Mouse (Mus musculus): ENCODE results near the gene Plscr1. TPM values are rescaled to one million over a fixed set of nuclear protein-coding genes. Genes with fewer than 3 reads are reported as not detected.

Gene Plscr1
- total and polyA plus RNA-seq, 3 experiments = 5.5 to 9.5 TPM; not detected in 1

- no peak for DNase-seq (ENCODE audit: low read depth, low spot score)
- TF ChIP-seq POLR2A (IDR thresholded peaks at IDR 0.05; ENCODE audit: control insufficient read depth in 1 of 2, insufficient read depth in 1 of 2, low read depth in 1 of 2, low read length in 2 of 2, poor library complexity in 1 of 2) = no peak
- TF ChIP-seq TBP (IDR thresholded peaks at IDR 0.05; ENCODE audit: low read depth, low read length) = no peak
- no peak for TF ChIP-seq CTCF (IDR thresholded peaks at IDR 0.05 in 2 of 3, conservative IDR thresholded peaks at IDR 0.05 in 1 of 3; ENCODE audit: control insufficient read depth in 1 of 3, insufficient read depth in 1 of 3, low read depth in 2 of 3, low read length in 3 of 3, poor library complexity in 1 of 3, severe bottlenecking in 1 of 3)
- TF ChIP-seq UBTF (IDR thresholded peaks at IDR 0.05; ENCODE audit: borderline replicate concordance, insufficient read depth, low read depth, low read length) = no peak
- no peak for TF ChIP-seq EP300 (IDR thresholded peaks at IDR 0.05; ENCODE audit: low read depth in 1 of 2, low read length in 2 of 2)
- no peak for TF ChIP-seq POLR2AphosphoS2 (IDR thresholded peaks at IDR 0.05; ENCODE audit: low read length)
- TF ChIP-seq ZKSCAN1 (IDR thresholded peaks at IDR 0.05; ENCODE audit: low read depth, low read length) = no peak
- TF ChIP-seq E2F4 (IDR thresholded peaks at IDR 0.05; ENCODE audit: borderline replicate concordance, low read depth, low read length) = no peak
- TF ChIP-seq ETS1 (IDR thresholded peaks at IDR 0.05; ENCODE audit: low read depth, low read length) = no peak
- no peak for TF ChIP-seq TCF12 (IDR thresholded peaks at IDR 0.05; ENCODE audit: low read depth, low read length)
- TF ChIP-seq NRF1 (IDR thresholded peaks at IDR 0.05; ENCODE audit: insufficient read depth, low read depth, low read length, poor library complexity, severe bottlenecking) = no peak
- no peak for TF ChIP-seq MAZ (IDR thresholded peaks at IDR 0.05; ENCODE audit: low read depth, low read length)
- no peak for TF ChIP-seq ZMIZ1 (IDR thresholded peaks at IDR 0.05; ENCODE audit: low read depth, low read length)
- TF ChIP-seq TAL1 (IDR thresholded peaks at IDR 0.05; ENCODE audit: low read length) = no peak
- TF ChIP-seq POLR2AphosphoS5 (IDR thresholded peaks at IDR 0.05; ENCODE audit: borderline replicate concordance, low read depth, low read length) = no peak
- TF ChIP-seq MYC (IDR thresholded peaks at IDR 0.05; ENCODE audit: low read depth, low read length) = no peak
- no peak for TF ChIP-seq MYB (IDR thresholded peaks at IDR 0.05; ENCODE audit: low read depth, low read length)
- TF ChIP-seq NELFE (IDR thresholded peaks at IDR 0.05; ENCODE audit: low read depth, low read length) = no peak
- H3K4me3 ChIP-seq (ENCODE audit: control insufficient read depth in 1 of 2, insufficient read depth in 1 of 2, low read depth in 2 of 2, low read length in 2 of 2) = no peak within 1 kb of the TSS
Measured at GRCm38 (mm10) chr9:92309077-92309476, 59.5 kb downstream of the Plscr1 start, which contains the start of gene 1700057G04Rik. 1700057G04Rik (plus strand) TSS chr9:92309377.

GRCm38 (mm10) chr9:92316791-92317190 lies 67.2 kb downstream of the Plscr1 start:
- Histone ChIP-seq H3K36me3 (ENCODE audit: control insufficient read depth in 1 of 2, insufficient read depth in 2 of 2, low read length in 2 of 2) (peaks cover 0 to 4% of the 10 kb centered on the region in 2 experiments; a peak in 2 of 4 replicates), H3K4me1 (ENCODE audit: control insufficient read depth in 1 of 2, insufficient read depth in 2 of 2, low read length in 2 of 2) (no peaks in the 10 kb centered on the region; a peak in 2 of 4 replicates), H3K9ac (ENCODE audit: control insufficient read depth, low read depth, low read length, poor library complexity, severe bottlenecking) (no peak overlapping the region), H3K9me3 (replicated peaks; ENCODE audit: insufficient read depth, low read length) (no peaks in the 10 kb centered on the region), H3K4me3 (ENCODE audit: control insufficient read depth in 1 of 2, insufficient read depth in 1 of 2, low read depth in 2 of 2, low read length in 2 of 2) (no peak overlapping the region), H3K79me2 (ENCODE audit: control insufficient read depth, insufficient read depth, low read length, poor library complexity) (no peaks in the 10 kb centered on the region), H3K27me3 (ENCODE audit: control insufficient read depth in 1 of 2, insufficient read depth in 2 of 2, low read length in 2 of 2) (no peaks in the 10 kb centered on the region), H3K27ac (ENCODE audit: control insufficient read depth, low read depth, low read length) (no peak overlapping the region)
- TF ChIP-seq TCF12 (IDR thresholded peaks at IDR 0.05; ENCODE audit: low read depth, low read length) = no peak
- TF ChIP-seq UBTF (IDR thresholded peaks at IDR 0.05; ENCODE audit: borderline replicate concordance, insufficient read depth, low read depth, low read length) = no peak
- TF ChIP-seq SIN3A (IDR thresholded peaks at IDR 0.05; ENCODE audit: low read length) = no peak
- TF ChIP-seq HCFC1 (IDR thresholded peaks at IDR 0.05; ENCODE audit: low read depth, low read length) = no peak
- no peak for TF ChIP-seq POLR2A (IDR thresholded peaks at IDR 0.05; ENCODE audit: control insufficient read depth in 1 of 2, insufficient read depth in 1 of 2, low read depth in 1 of 2, low read length in 2 of 2, poor library complexity in 1 of 2)
- no peak for TF ChIP-seq TBP (IDR thresholded peaks at IDR 0.05; ENCODE audit: low read depth, low read length)
- TF ChIP-seq MAFK (IDR thresholded peaks at IDR 0.05; ENCODE audit: borderline replicate concordance, low read depth, low read length) = no peak
- no peak for TF ChIP-seq GATA1 (IDR thresholded peaks at IDR 0.05; ENCODE audit: low read depth, low read length)
- no peak for TF ChIP-seq CTCF (IDR thresholded peaks at IDR 0.05 in 2 of 3, conservative IDR thresholded peaks at IDR 0.05 in 1 of 3; ENCODE audit: control insufficient read depth in 1 of 3, insufficient read depth in 1 of 3, low read depth in 2 of 3, low read length in 3 of 3, poor library complexity in 1 of 3, severe bottlenecking in 1 of 3)
- TF ChIP-seq SMC3 (IDR thresholded peaks at IDR 0.05; ENCODE audit: low read depth, low read length) = no peak
- no peak for TF ChIP-seq ELF1 (IDR thresholded peaks at IDR 0.05; ENCODE audit: low read depth, low read length)
- no peak for TF ChIP-seq RCOR1 (IDR thresholded peaks at IDR 0.05; ENCODE audit: low read depth, low read length)
- no peak for TF ChIP-seq E2F4 (IDR thresholded peaks at IDR 0.05; ENCODE audit: borderline replicate concordance, low read depth, low read length)
- TF ChIP-seq MYB (IDR thresholded peaks at IDR 0.05; ENCODE audit: low read depth, low read length) = no peak
- TF ChIP-seq POLR2AphosphoS2 (IDR thresholded peaks at IDR 0.05; ENCODE audit: low read length) = no peak
- TF ChIP-seq NELFE (IDR thresholded peaks at IDR 0.05; ENCODE audit: low read depth, low read length) = no peak
- TF ChIP-seq RAD21 (IDR thresholded peaks at IDR 0.05; ENCODE audit: low read depth, low read length) = no peak
- TF ChIP-seq ZNF384 (IDR thresholded peaks at IDR 0.05; ENCODE audit: low read depth, low read length) = no peak
- DNase-seq (ENCODE audit: low read depth, low spot score) = no peak

More at GRCm38 (mm10) chr9:92309077-92309476, 59.5 kb downstream of the Plscr1 start, which contains the start of gene 1700057G04Rik:
- no peaks in the 10 kb centered on the region for H3K9me3 ChIP-seq (replicated peaks; ENCODE audit: insufficient read depth, low read length)
- H3K36me3 ChIP-seq (ENCODE audit: control insufficient read depth in 1 of 2, insufficient read depth in 2 of 2, low read length in 2 of 2) = peaks cover 0 to 6% of the 10 kb centered on the region in 2 experiments; a peak in 2 of 4 replicates
- peaks cover 0 to 3% of the 10 kb centered on the region in 2 experiments; a peak in 3 of 4 replicates for H3K4me1 ChIP-seq (ENCODE audit: control insufficient read depth in 1 of 2, insufficient read depth in 2 of 2, low read length in 2 of 2)
- H3K27ac ChIP-seq (ENCODE audit: control insufficient read depth, low read depth, low read length) = no peak within 1 kb of the TSS
- H3K79me2 ChIP-seq (ENCODE audit: control insufficient read depth, insufficient read depth, low read length, poor library complexity) = no peaks in the 10 kb centered on the region
- H3K9ac ChIP-seq (ENCODE audit: control insufficient read depth, low read depth, low read length, poor library complexity, severe bottlenecking) = no peak within 1 kb of the TSS
- H3K27me3 ChIP-seq (ENCODE audit: control insufficient read depth in 1 of 2, insufficient read depth in 2 of 2, low read length in 2 of 2) = no peaks in the 10 kb centered on the region

Measured in MEL (cell line).